Comparison of ENCODE assay signal across 23 mouse cellular contexts in the genomic region with DNA sequence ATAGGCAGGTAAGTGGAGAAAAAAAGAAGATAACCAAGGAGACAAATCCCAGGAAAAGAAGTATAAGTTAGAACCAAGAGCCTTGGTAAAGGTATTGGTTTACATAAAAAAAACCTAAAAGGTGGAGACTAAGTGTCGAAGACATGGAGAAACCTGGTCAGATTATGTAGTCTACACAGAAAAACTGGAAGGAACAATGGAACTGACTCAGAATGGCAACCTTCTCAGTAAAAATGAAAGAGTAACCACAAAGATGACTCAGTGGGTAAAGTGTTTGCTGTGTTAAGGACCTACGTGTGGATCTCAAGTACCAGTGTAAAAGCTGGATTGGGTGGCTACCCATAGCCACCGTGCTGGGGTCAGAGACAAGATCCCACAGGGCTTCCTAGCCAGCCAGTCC. TPM values are rescaled to one million over a fixed set of nuclear protein-coding genes. Genes with fewer than 3 reads are reported as not detected.
DNase-seq lines count a peak whose midpoint lies in the region; ATAC-seq and TF ChIP-seq lines count a peak whose summit lies in the region.
"Had no signal": no experiment of that assay in that cellular context is flagged by ENCODE, and none has a peak within 500 bp of the region (broad histone marks: within the 10 kb centered on the region; RNA-seq: fewer than 3 reads in every experiment).

No protein-coding gene starts in this region.

- peaks cover 35% of the 10 kb centered on the region for H3K36me3 ChIP-seq in lung, postnatal 0 days (ENCODE audit: insufficient read depth, low read length)
- H3K36me3 ChIP-seq in hindbrain, embryonic 14.5 days (replicated peaks; ENCODE audit: control insufficient read depth, insufficient read depth), result peaks cover 93% of the 10 kb centered on the region

- no peak overlapping the region for H3K9ac ChIP-seq in lung, postnatal 0 days (replicated peaks; ENCODE audit: low read depth)
- H3K9ac ChIP-seq in hindbrain, embryonic 14.5 days, result no peak overlapping the region
- H3K9ac ChIP-seq: embryonic facial prominence, embryonic 12.5 days; forebrain, embryonic 13.5 days; forebrain, embryonic 15.5 days; forebrain, postnatal 0 days had no signal

- H3K4me1 ChIP-seq in lung, postnatal 0 days (ENCODE audit: insufficient read depth, low read depth, low read length), result no peaks in the 10 kb centered on the region
- no peaks in the 10 kb centered on the region for H3K4me1 ChIP-seq in hindbrain, embryonic 14.5 days (replicated peaks; ENCODE audit: control insufficient read depth, insufficient read depth, low read length)
- H3K4me1 ChIP-seq: embryonic facial prominence, embryonic 10.5 days; embryonic facial prominence, embryonic 12.5 days; forebrain, embryonic 13.5 days; forebrain, embryonic 15.5 days had no signal

- H3K4me3 ChIP-seq in lung, postnatal 0 days (ENCODE audit: low read depth, low read length), result no peak overlapping the region
- no peak overlapping the region for H3K4me3 ChIP-seq in hindbrain, embryonic 14.5 days (replicated peaks; ENCODE audit: low read length)
- H3K4me3 ChIP-seq: embryonic facial prominence, embryonic 10.5 days; embryonic facial prominence, embryonic 12.5 days; forebrain, embryonic 13.5 days; forebrain, embryonic 15.5 days had no signal

- no peaks in the 10 kb centered on the region for H3K27me3 ChIP-seq in lung, postnatal 0 days (replicated peaks; ENCODE audit: insufficient read depth, low read length)
- no peaks in the 10 kb centered on the region for H3K27me3 ChIP-seq in hindbrain, embryonic 14.5 days (ENCODE audit: control insufficient read depth, insufficient read depth, low read length)
- H3K27me3 ChIP-seq: embryonic facial prominence, embryonic 12.5 days; forebrain, embryonic 13.5 days; forebrain, embryonic 15.5 days; Patski had no signal

- no peaks in the 10 kb centered on the region for H3K9me3 ChIP-seq in lung, postnatal 0 days (ENCODE audit: low read length)
- no peaks in the 10 kb centered on the region for H3K9me3 ChIP-seq in hindbrain, embryonic 14.5 days (ENCODE audit: control insufficient read depth, low read length)
- H3K9me3 ChIP-seq: embryonic facial prominence, embryonic 10.5 days; embryonic facial prominence, embryonic 12.5 days; forebrain, embryonic 13.5 days; forebrain, embryonic 15.5 days; G1E had no signal

- no peak overlapping the region for H3K4me2 ChIP-seq in lung, postnatal 0 days (replicated peaks; ENCODE audit: low read depth, low read length)
- H3K4me2 ChIP-seq in hindbrain, embryonic 14.5 days (replicated peaks), result no peak overlapping the region
- H3K4me2 ChIP-seq: embryonic facial prominence, embryonic 12.5 days; forebrain, embryonic 13.5 days; forebrain, embryonic 15.5 days had no signal

- peak; percentile 36 for DNase-seq in lung, postnatal 0 days (ENCODE audit: low spot score)
- DNase-seq in lung, postnatal 14 days, result no peak
- DNase-seq in 3134 (ENCODE audit: extremely low read depth, insufficient read length, low spot score), result peak; percentile 24
- peak; percentile 59 for DNase-seq in 416B (ENCODE audit: low read depth)
- peak; percentile 15 for DNase-seq in induced T-regulatory cell, adult 2 months (ENCODE audit: low read depth)
- no peak for DNase-seq in layer of hippocampus, postnatal 25 days (ENCODE audit: extremely low spot score in 1 of 2, low spot score in 1 of 2)
- no peak for DNase-seq in hindbrain, embryonic 14.5 days (ENCODE audit: low spot score)
- DNase-seq: adrenal gland, adult 8-10 months; adrenal gland, postnatal 14 days; adrenal gland, postnatal 36 days; cerebellum, adult 11-12 months; cerebellum, adult 2 months; cerebellum, adult 9-10 months; cerebellum, postnatal 10 days; cerebellum, postnatal 25 days; forebrain, postnatal 0 days had no signal

- TF ChIP-seq CTCF in lung, postnatal 0 days (IDR thresholded peaks at IDR 0.05), result no peak

- H3K27ac ChIP-seq in lung, postnatal 0 days (ENCODE audit: low read length), result no peak overlapping the region
- no peak overlapping the region for H3K27ac ChIP-seq in hindbrain, embryonic 14.5 days
- H3K27ac ChIP-seq: embryonic facial prominence, embryonic 10.5 days; embryonic facial prominence, embryonic 12.5 days; forebrain, embryonic 13.5 days; forebrain, embryonic 15.5 days had no signal

- ATAC-seq in lung, postnatal 0 days, result peak; percentile 41; the same call in 1 of the 2 replicates
- no peak for ATAC-seq in hindbrain, embryonic 14.5 days (ENCODE audit: low FRiP score)
- ATAC-seq: activated CD4-positive, CD25-positive, alpha-beta regulatory T cell, adult 4 months; forebrain, embryonic 13.5 days; forebrain, embryonic 15.5 days; forebrain, postnatal 0 days; Patski had no signal

- no peak for TF ChIP-seq EP300 in lung, postnatal 0 days (IDR thresholded peaks at IDR 0.05)

- WGBS in lung, postnatal 0 days, result 65% methylated on average over 3 of the region's 3 CpGs
- 97% methylated on average over 3 of the region's 3 CpGs for WGBS in hindbrain, embryonic 14.5 days

RNA-seq across cellular contexts. Expression of a gene that starts 37.5 kb away (rescaled TPM):
- 25.1 and 29.9 TPM in 2 replicates for polyA plus RNA-seq in lung, postnatal 0 days (2015; fragmentation: Nextera tagmentation; extraction: Ambion mirVana)
- 10 to 100 TPM; 42.0 to 46.7 TPM for total RNA-seq in layer of hippocampus, postnatal 25 days (2021)
- 32.8 and 36.3 TPM in 2 replicates for polyA plus RNA-seq in hindbrain, embryonic 14.5 days (2014; fragmentation: Nextera tagmentation; extraction: Ambion mirVana)

RNA-seq across cellular contexts. Expression of a gene that starts 43.8 kb away (rescaled TPM):
- 13.2 and 13.5 TPM in 2 replicates for polyA plus RNA-seq in lung, postnatal 0 days (2015; fragmentation: Nextera tagmentation; extraction: Ambion mirVana)
- total RNA-seq in layer of hippocampus, postnatal 25 days (2021), result 10 to 100 TPM; 21.8 to 27.5 TPM
- 18.5 and 18.9 TPM in 2 replicates for polyA plus RNA-seq in hindbrain, embryonic 14.5 days (2014; fragmentation: Nextera tagmentation; extraction: Ambion mirVana)

Comparison
In these comparisons a context has a peak if more than half of its experiments do, and no peak if none do; other contexts are left out.
1. DNase-seq: peak in lung, postnatal 0 days (single experiment), 3134 (single experiment), 416B (single experiment) and induced T-regulatory cell, adult 2 months (single experiment); none in lung, postnatal 14 days (single experiment), layer of hippocampus, postnatal 25 days (0 of 2) and hindbrain, embryonic 14.5 days (single experiment).